Comparison of ENCODE assay signal across 9 mouse cellular contexts in genomic region chr6:127769275-127770156, GRCm38 (mm10). TPM values are rescaled to one million over a fixed set of nuclear protein-coding genes. Genes with fewer than 3 reads are reported as not detected.
A peak's percentile ranks its signal among the peaks of the same experiment; 100 is the strongest.
DNase-seq lines count a peak whose midpoint lies in the region; ATAC-seq and TF ChIP-seq lines count a peak whose summit lies in the region.
"Had no signal": no experiment of that assay in that cellular context is flagged by ENCODE, and none has a peak within 500 bp of the region (broad histone marks: within the 10 kb centered on the region; RNA-seq: fewer than 3 reads in every experiment).

TSS of gene Prmt8 (minus strand) at chr6:127769472.

- H3K27ac ChIP-seq in heart, embryonic 13.5 days (replicated peaks) = no peak within 1 kb of the TSS
- H3K27ac ChIP-seq in hindbrain, embryonic 13.5 days = peak within 1 kb of the TSS; percentile 89
- no peak within 1 kb of the TSS for H3K27ac ChIP-seq in limb, embryonic 14.5 days (replicated peaks; ENCODE audit: low read depth, low read length)
- H3K27ac ChIP-seq in stomach, embryonic 14.5 days (ENCODE audit: low read length) = no peak within 1 kb of the TSS

- no peak for ATAC-seq in heart, embryonic 13.5 days (ENCODE audit: extremely low read depth, insufficient number of reproducible peaks, low FRiP score, low TSS enrichment)
- ATAC-seq in hindbrain, embryonic 13.5 days (ENCODE audit: low FRiP score) = peak; percentile 60
- ATAC-seq in limb, embryonic 14.5 days (ENCODE audit: low FRiP score, low read depth) = no peak
- ATAC-seq in stomach, embryonic 14.5 days (ENCODE audit: insufficient number of reproducible peaks, insufficient read depth, low FRiP score, low read depth) = no peak

- peaks cover 51% of the 10 kb centered on the region for H3K4me1 ChIP-seq in heart, embryonic 13.5 days
- peaks cover 59% of the 10 kb centered on the region for H3K4me1 ChIP-seq in hindbrain, embryonic 13.5 days (replicated peaks)
- peaks cover 10% of the 10 kb centered on the region; the same call in 1 of the 2 replicates for H3K4me1 ChIP-seq in limb, embryonic 14.5 days (ENCODE audit: control insufficient read depth, insufficient read depth, low read length)
- peaks cover 5% of the 10 kb centered on the region; the same call in 1 of the 2 replicates for H3K4me1 ChIP-seq in stomach, embryonic 14.5 days (ENCODE audit: control insufficient read depth, insufficient read depth, low read length)

- peaks cover 99% of the 10 kb centered on the region for H3K27me3 ChIP-seq in heart, embryonic 13.5 days (replicated peaks)
- peaks cover 15% of the 10 kb centered on the region for H3K27me3 ChIP-seq in hindbrain, embryonic 13.5 days
- H3K27me3 ChIP-seq in limb, embryonic 14.5 days (ENCODE audit: control insufficient read depth, insufficient read depth, low read length) = peaks cover 63% of the 10 kb centered on the region
- H3K27me3 ChIP-seq in stomach, embryonic 14.5 days (ENCODE audit: control insufficient read depth, insufficient read depth, low read length) = peaks cover 60% of the 10 kb centered on the region

- under 1% methylated on average over 42 of the region's 42 CpGs for WGBS in heart, embryonic 13.5 days
- under 1% methylated on average over 37 of the region's 42 CpGs for WGBS in hindbrain, embryonic 13.5 days
- WGBS in limb, embryonic 14.5 days = 2% methylated on average over 33 of the region's 42 CpGs
- WGBS in stomach, embryonic 14.5 days = under 1% methylated on average over 24 of the region's 42 CpGs

- intact Hi-C loops in heart, postnatal 10 days (cut with DNase I) = no loop called here

- peak within 1 kb of the TSS; percentile 81 for H3K4me2 ChIP-seq in heart, embryonic 13.5 days
- H3K4me2 ChIP-seq in hindbrain, embryonic 13.5 days = peak within 1 kb of the TSS; percentile 81
- peak within 1 kb of the TSS; percentile 79 for H3K4me2 ChIP-seq in limb, embryonic 14.5 days (replicated peaks; ENCODE audit: low read depth, low read length, severe bottlenecking)
- peak within 1 kb of the TSS; percentile 64 for H3K4me2 ChIP-seq in stomach, embryonic 14.5 days (replicated peaks; ENCODE audit: low read depth, low read length)

- H3K36me3 ChIP-seq in heart, embryonic 13.5 days = no peaks in the 10 kb centered on the region
- no peaks in the 10 kb centered on the region for H3K36me3 ChIP-seq in hindbrain, embryonic 13.5 days
- H3K36me3 ChIP-seq in limb, embryonic 14.5 days (ENCODE audit: control insufficient read depth, insufficient read depth, low read length) = no peaks in the 10 kb centered on the region
- H3K36me3 ChIP-seq in stomach, embryonic 14.5 days (ENCODE audit: control insufficient read depth, insufficient read depth, low read length) = no peaks in the 10 kb centered on the region

- no peaks in the 10 kb centered on the region for H3K9me3 ChIP-seq in heart, embryonic 13.5 days
- no peaks in the 10 kb centered on the region for H3K9me3 ChIP-seq in hindbrain, embryonic 13.5 days
- H3K9me3 ChIP-seq in limb, embryonic 14.5 days (ENCODE audit: control insufficient read depth, low read length) = no peaks in the 10 kb centered on the region
- no peaks in the 10 kb centered on the region for H3K9me3 ChIP-seq in stomach, embryonic 14.5 days (ENCODE audit: control insufficient read depth, low read depth, low read length)

- no peak for TF ChIP-seq POLR2A in limb, embryonic 14.5 days (IDR thresholded peaks at IDR 0.05; ENCODE audit: borderline replicate concordance, extremely low read depth, insufficient read depth, insufficient read length)

- H3K4me3 ChIP-seq in heart, embryonic 13.5 days = peak within 1 kb of the TSS; percentile 56
- H3K4me3 ChIP-seq in hindbrain, embryonic 13.5 days = peak within 1 kb of the TSS; percentile 79
- peak within 1 kb of the TSS; percentile 44 for H3K4me3 ChIP-seq in limb, embryonic 14.5 days (replicated peaks; ENCODE audit: low read length)
- peak within 1 kb of the TSS; percentile 29 for H3K4me3 ChIP-seq in stomach, embryonic 14.5 days (ENCODE audit: low read depth, low read length)

- no peak for DNase-seq in heart, postnatal 10 days
- DNase-seq in cerebellum, postnatal 14 days = peak; percentile 28 to 38
- DNase-seq in limb, embryonic 14.5 days (ENCODE audit: low spot score) = no peak
- no peak for DNase-seq in MN1 (ENCODE audit: low spot score)
- no peak for DNase-seq in spleen, adult 12 weeks (ENCODE audit: low spot score)

- H3K9ac ChIP-seq in heart, embryonic 13.5 days = peak within 1 kb of the TSS; percentile 50; the same call in 1 of the 2 replicates
- peak within 1 kb of the TSS; percentile 87 for H3K9ac ChIP-seq in hindbrain, embryonic 13.5 days
- H3K9ac ChIP-seq in limb, embryonic 14.5 days (ENCODE audit: low read depth, low read length, severe bottlenecking) = no peak within 1 kb of the TSS
- H3K9ac ChIP-seq in stomach, embryonic 14.5 days (replicated peaks; ENCODE audit: low read depth, low read length) = no peak within 1 kb of the TSS

RNA-seq across cellular contexts. Expression of gene Prmt8, which starts in this region (rescaled TPM):
- 0.28 and 0.29 TPM in 2 replicates for polyA plus RNA-seq in heart, embryonic 13.5 days (2015; fragmentation: Nextera tagmentation; extraction: Ambion mirVana)
- total RNA-seq in heart, postnatal 10 days (2021) = not detected
- 39.7 and 41.2 TPM in 2 replicates for polyA plus RNA-seq in hindbrain, embryonic 13.5 days (2015; fragmentation: Nextera tagmentation; extraction: Ambion mirVana)
- 0.19 and 0.31 TPM in 2 replicates for polyA plus RNA-seq in limb, embryonic 14.5 days (2012; rRNA removed)
- polyA plus RNA-seq in limb, embryonic 14.5 days (2014; fragmentation: Nextera tagmentation; extraction: Ambion mirVana) = 0.17 and 0.34 TPM in 2 replicates
- 0.13 TPM in 1 of 2 replicates, not detected in the other for polyA plus RNA-seq in stomach, embryonic 14.5 days (2014; fragmentation: Nextera tagmentation; extraction: Ambion mirVana)
- polyA plus RNA-seq: spleen, adult 2 months had no signal

Comparison
In these comparisons a context has a peak if more than half of its experiments do, and no peak if none do; other contexts are left out.
1. RNA of gene Prmt8 (polyA plus RNA-seq): 39.7 to 41.2 TPM in hindbrain, embryonic 13.5 days; 0.17 to 0.34 TPM in limb, embryonic 14.5 days, 0.28 to 0.29 TPM in heart, embryonic 13.5 days and 0.13 TPM in stomach, embryonic 14.5 days; every median in the first group is over 10 times any median in the second.
2. H3K4me3 ChIP-seq: peak in every context shown above with its lines; median percentile 79 in hindbrain, embryonic 13.5 days; 56 in heart, embryonic 13.5 days; 44 in limb, embryonic 14.5 days; 29 in stomach, embryonic 14.5 days.
3. H3K9ac ChIP-seq: peak in heart, embryonic 13.5 days (single experiment) and hindbrain, embryonic 13.5 days (single experiment); none in limb, embryonic 14.5 days (single experiment) and stomach, embryonic 14.5 days (single experiment).
4. DNase-seq: peak in cerebellum, postnatal 14 days (2 of 2); none in heart, postnatal 10 days (0 of 2), limb, embryonic 14.5 days (single experiment), MN1 (single experiment) and spleen, adult 12 weeks (single experiment).
5. Peak in every context shown above with its lines, with median percentiles within 50 percentile points of each other: H3K4me2 ChIP-seq.